Mouse (Mus musculus) small intestine, adult 2 months (tissue): Measurements from ENCODE around the gene Ccdc69. TPM values are rescaled to one million over a fixed set of nuclear protein-coding genes. Genes with fewer than 3 reads are reported as not detected.

Experiments
- H3K27ac ChIP-seq: fragments of 200-500 bp; 2 replicates; pipeline ENCODE4 v1.5.1; 2012; ENCODE audit warnings: low read depth, low read length, control low read depth, inconsistent platforms; ENCODE audit not compliant: insufficient read depth
- H3K27me3 ChIP-seq: fragments of 200-500 bp; 2 replicates; pipeline ENCODE4 v1.6.1; 2012; ENCODE audit warnings: mild to moderate bottlenecking, moderate library complexity, low read length, inconsistent platforms; ENCODE audit not compliant: control insufficient read depth, insufficient read depth
- H3K36me3 ChIP-seq: fragments of 200-500 bp; 2 replicates; pipeline ENCODE4 v1.6.1; 2012; ENCODE audit warnings: mild to moderate bottlenecking, low read length, control low read depth, inconsistent platforms; ENCODE audit not compliant: control insufficient read depth, insufficient read depth
- H3K4me1 ChIP-seq: fragments of 200-500 bp; 2 replicates; pipeline ENCODE4 v1.6.1; 2012; ENCODE audit warnings: low read length, inconsistent platforms, mixed read lengths; ENCODE audit not compliant: control insufficient read depth, insufficient read depth, insufficient read length
- H3K4me3 ChIP-seq: fragments of 200-500 bp; 2 replicates; pipeline ENCODE4 v1.5.1; 2012; ENCODE audit warnings: low read depth, mild to moderate bottlenecking, control low read depth, inconsistent platforms, low read length, moderate library complexity
- CTCF ChIP-seq: fragments of 200-500 bp; IDR thresholded peaks from 2 replicates; pipeline ENCODE4 v1.5.1; 2012; ENCODE audit warnings: low read depth, mild to moderate bottlenecking, control low read depth, inconsistent platforms, low read length, moderate library complexity, mixed read lengths; ENCODE audit not compliant: insufficient replicate concordance, insufficient read length; ENCODE audit errors: extremely low read depth
- POLR2A ChIP-seq: fragments of 200-500 bp; IDR thresholded peaks from 2 replicates; pipeline ENCODE4 v1.6.1; 2012; ENCODE audit warnings: low read depth, mild to moderate bottlenecking, control low read depth, inconsistent platforms, low read length, moderate library complexity
- WGBS: fragments of 180-500 bp; shearing (Covaris S2); methylation state at CpG from one replicate; pipeline ENCODE4 v1.1.7; 2018; 5-methylcytosine and 5-hydroxymethylcytosine counted together
- polyA plus RNA-seq: library from polyadenylated mRNA; depleted of rRNA; stranded (reverse); fragments of >200 nt; gene quantifications from 2 replicates; pipeline ENCODE4 v1.2.3, GENCODE M21; 2012

Ccdc69 gene
- polyA plus RNA-seq, 1 experiment, result 1.7 TPM

GRCm38 (mm10) chr11:55060802-55061201 lies 17.1 kb downstream of the Ccdc69 start:
- H3K27me3 ChIP-seq, result no peaks in the 10 kb centered on the region
- H3K4me1 ChIP-seq, result no peaks in the 10 kb centered on the region
- H3K4me3 ChIP-seq, result no peak overlapping the region
- WGBS, result 94% methylated on average over 5 of the region's 5 CpGs
- TF ChIP-seq CTCF, result no peak
- TF ChIP-seq POLR2A, result no peak
- H3K36me3 ChIP-seq, result no peaks in the 10 kb centered on the region; the same call in 1 of the 2 replicates
- H3K27ac ChIP-seq, result no peak overlapping the region

GRCm38 (mm10) chr11:55057511-55057910 lies 20.4 kb downstream of the Ccdc69 start:
- Histone ChIP-seq H3K27me3 (no peaks in the 10 kb centered on the region), H3K4me3 (no peak overlapping the region), H3K36me3 (no peaks in the 10 kb centered on the region; the same call in 1 of the 2 replicates), H3K27ac (no peak overlapping the region), H3K4me1 (no peaks in the 10 kb centered on the region)
- TF ChIP-seq CTCF, result no peak
- no peak for TF ChIP-seq POLR2A
- 82% methylated on average over 3 of the region's 3 CpGs for WGBS

- Histone ChIP-seq H3K4me3 (no peak overlapping the region), H3K36me3 (no peaks in the 10 kb centered on the region), H3K27me3 (no peaks in the 10 kb centered on the region), H3K27ac (no peak overlapping the region), H3K4me1 (no peaks in the 10 kb centered on the region)
- 76% methylated on average over 7 of the region's 7 CpGs for WGBS
- no peak for TF ChIP-seq POLR2A
- no peak for TF ChIP-seq CTCF
These were observed 27.0 kb downstream of the Ccdc69 start for GRCm38 (mm10) chr11:55050837-55051510.

GRCm38 (mm10) chr11:55046600-55046999 lies 31.3 kb downstream of the Ccdc69 start:
- H3K4me1 ChIP-seq, result no peaks in the 10 kb centered on the region
- no peaks in the 10 kb centered on the region for H3K36me3 ChIP-seq
- H3K4me3 ChIP-seq, result no peak overlapping the region
- 55% methylated on average over 5 of the region's 5 CpGs for WGBS
- no peaks in the 10 kb centered on the region for H3K27me3 ChIP-seq
- no peak for TF ChIP-seq POLR2A
- peak; percentile 69 for TF ChIP-seq CTCF
- H3K27ac ChIP-seq, result no peak overlapping the region

- no peak overlapping the region for H3K27ac ChIP-seq
- no peaks in the 10 kb centered on the region for H3K4me1 ChIP-seq
- WGBS, result 88% methylated on average over 4 of the region's 4 CpGs
- no peaks in the 10 kb centered on the region for H3K27me3 ChIP-seq
- no peak overlapping the region for H3K4me3 ChIP-seq
- TF ChIP-seq CTCF, result peak; percentile 42; the same call in 1 of the 2 replicates
- TF ChIP-seq POLR2A, result no peak
- no peaks in the 10 kb centered on the region for H3K36me3 ChIP-seq
These were observed 36.6 kb downstream of the Ccdc69 start for GRCm38 (mm10) chr11:55041348-55041747.

GRCm38 (mm10) chr11:55039591-55039990 lies 38.3 kb downstream of the Ccdc69 start:
- Histone ChIP-seq H3K27ac (no peak overlapping the region), H3K36me3 (no peaks in the 10 kb centered on the region), H3K4me1 (no peaks in the 10 kb centered on the region), H3K4me3 (no peak overlapping the region), H3K27me3 (no peaks in the 10 kb centered on the region)
- TF ChIP-seq POLR2A, result no peak
- TF ChIP-seq CTCF, result peak; percentile 93
- 4% methylated on average over 9 of the region's 9 CpGs for WGBS

GRCm38 (mm10) chr11:55036601-55037000 lies 41.3 kb downstream of the Ccdc69 start:
- H3K27ac ChIP-seq, result no peak overlapping the region
- H3K27me3 ChIP-seq, result 0 out of 2 replicates have a peak, but pooled peaks cover 4% of the 10 kb centered on the region
- H3K36me3 ChIP-seq, result no peaks in the 10 kb centered on the region
- 33% methylated on average over 3 of the region's 3 CpGs for WGBS
- no peak for TF ChIP-seq POLR2A
- H3K4me1 ChIP-seq, result peaks cover 7% of the 10 kb centered on the region
- no peak overlapping the region for H3K4me3 ChIP-seq

- Histone ChIP-seq H3K4me3 (peak within 1 kb of the TSS; percentile 96), H3K4me1 (peaks cover 18% of the 10 kb centered on the region)
- under 1% methylated on average over 41 of the region's 41 CpGs for WGBS
These were observed 44.8 kb downstream of the Ccdc69 start, which contains the start of gene Anxa6 for GRCm38 (mm10) chr11:55033040-55033660. TSS of gene Anxa6 (minus strand) at chr11:55033445.

More at GRCm38 (mm10) chr11:55033040-55033660, 44.8 kb downstream of the Ccdc69 start, which contains the start of gene Anxa6:
- Histone ChIP-seq H3K27me3 (peaks cover 4% of the 10 kb centered on the region; the same call in 1 of the 2 replicates), H3K36me3 (no peaks in the 10 kb centered on the region), H3K27ac (peak within 1 kb of the TSS; percentile 72)
- TF ChIP-seq CTCF, result no peak
- TF ChIP-seq POLR2A, result peak; percentile 38; the same call in 1 of the 2 replicates
